Mouse (Mus musculus): Measurements from ENCODE around the gene Paxip1. TPM values are rescaled to one million over a fixed set of nuclear protein-coding genes. Genes with fewer than 3 reads are reported as not detected.

Paxip1 gene
- polyA plus RNA-seq, 1 experiment = 8.2 TPM

DNA sequence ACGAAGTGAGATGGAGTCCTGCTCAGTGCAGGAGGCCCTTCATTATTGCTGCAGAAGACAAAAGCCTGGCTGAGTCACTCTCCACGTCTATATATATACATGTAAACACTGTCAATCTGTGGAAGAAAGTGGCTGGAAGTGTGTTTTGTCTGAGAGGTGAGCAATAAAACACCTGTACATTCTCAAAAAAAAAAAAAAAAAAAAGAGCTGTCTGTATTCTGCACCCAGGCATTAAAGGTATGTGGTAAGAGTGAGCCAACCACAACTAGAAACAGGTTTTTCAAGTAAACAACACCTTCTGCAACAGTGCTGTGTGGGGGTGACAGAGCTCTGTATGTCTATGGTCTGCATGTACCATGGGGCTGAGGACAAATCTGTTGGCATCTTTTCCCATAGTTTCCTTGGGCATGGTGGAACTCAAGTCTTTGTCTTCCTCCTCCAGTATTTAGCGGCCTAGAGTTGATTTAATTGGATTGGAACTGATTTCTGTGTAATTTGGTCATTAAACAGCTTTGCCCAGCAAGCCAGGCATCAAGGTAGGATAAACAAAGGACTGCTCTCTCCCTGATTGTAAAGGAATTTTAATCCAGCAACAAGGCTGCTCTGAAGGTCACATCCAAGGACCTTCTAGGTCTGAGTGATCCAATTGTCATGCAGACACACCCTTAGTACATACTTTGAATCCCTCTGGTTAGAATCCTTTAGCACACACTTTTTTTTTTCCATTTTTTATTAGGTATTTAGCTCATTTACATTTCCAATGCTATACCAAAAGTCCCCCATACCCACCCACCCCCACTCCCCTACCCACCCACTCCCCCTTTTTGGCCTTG, 27.6 kb upstream of the Paxip1 start:
- Histone ChIP-seq H3K4me2 (ENCODE audit: low read depth) (no peak overlapping the region), H3K27me3 (ENCODE audit: control insufficient read depth, insufficient read depth, insufficient read length) (no peaks in the 10 kb centered on the region), H3ac (ENCODE audit: control insufficient read depth, insufficient read length) (no peak overlapping the region), H3K79me2 (ENCODE audit: control insufficient read depth, insufficient read depth) (no peaks in the 10 kb centered on the region), H3K4me3 (no peak overlapping the region), H3K36me3 (ENCODE audit: control insufficient read depth, insufficient read depth) (no peaks in the 10 kb centered on the region)
- TF ChIP-seq USF1 (IDR thresholded peaks at IDR 0.05; ENCODE audit: low read depth) = no peak
- TF ChIP-seq SRF (IDR thresholded peaks at IDR 0.05; ENCODE audit: control insufficient read depth, insufficient read length, low read depth) = no peak
- no peak for TF ChIP-seq CEBPB (IDR thresholded peaks at IDR 0.05; ENCODE audit: insufficient read depth, poor library complexity, severe bottlenecking)
- TF ChIP-seq E2F4 (IDR thresholded peaks at IDR 0.05; ENCODE audit: insufficient read depth) = no peak
- no peak for TF ChIP-seq TCF3 (IDR thresholded peaks at IDR 0.05; ENCODE audit: insufficient read length, low read depth)
- TF ChIP-seq REST (IDR thresholded peaks at IDR 0.05; ENCODE audit: insufficient read depth, insufficient read length) = no peak
- no peak for TF ChIP-seq MYOG (IDR thresholded peaks at IDR 0.05; ENCODE audit: control insufficient read depth in 1 of 3, insufficient read depth in 1 of 3, insufficient read length in 2 of 3, low read depth in 2 of 3)
- TF ChIP-seq MYOD1 (IDR thresholded peaks at IDR 0.05; ENCODE audit: control insufficient read depth in 1 of 3, insufficient read length in 2 of 3, low read depth in 2 of 3) = no peak
- no peak for TF ChIP-seq TCF12 (IDR thresholded peaks at IDR 0.05; ENCODE audit: insufficient read depth, poor library complexity, severe bottlenecking)
- TF ChIP-seq POLR2A (IDR thresholded peaks at IDR 0.05; ENCODE audit: insufficient read length, low read depth) = no peak
- TF ChIP-seq POLR2AphosphoS2 (IDR thresholded peaks at IDR 0.05; ENCODE audit: insufficient read length, low read depth) = no peak
- TF ChIP-seq MAX (IDR thresholded peaks at IDR 0.05; ENCODE audit: low read depth) = no peak

GRCm38 (mm10) chr5:27814282-27814681, 22.8 kb upstream of the Paxip1 start:
- Histone ChIP-seq H3K4me3 (no peak overlapping the region), H3K36me3 (ENCODE audit: control insufficient read depth, insufficient read depth) (no peaks in the 10 kb centered on the region), H3K79me2 (ENCODE audit: control insufficient read depth, insufficient read depth) (no peaks in the 10 kb centered on the region), H3ac (ENCODE audit: control insufficient read depth, insufficient read length) (no peak overlapping the region), H3K27me3 (ENCODE audit: control insufficient read depth, insufficient read depth, insufficient read length) (no peaks in the 10 kb centered on the region), H3K4me2 (ENCODE audit: low read depth) (no peak overlapping the region)
- TF ChIP-seq MAX (IDR thresholded peaks at IDR 0.05; ENCODE audit: low read depth) (no peak), REST (IDR thresholded peaks at IDR 0.05; ENCODE audit: insufficient read depth, insufficient read length) (no peak), POLR2AphosphoS2 (IDR thresholded peaks at IDR 0.05; ENCODE audit: insufficient read length, low read depth) (no peak)

GRCm38 (mm10) chr5:27793923-27794322, 2.4 kb upstream of the Paxip1 start:
- Histone ChIP-seq H3K4me3 (no peak overlapping the region), H3K4me2 (ENCODE audit: low read depth) (no peak overlapping the region), H3K79me2 (ENCODE audit: control insufficient read depth, insufficient read depth) (peaks cover 19% of the 10 kb centered on the region), H3K36me3 (ENCODE audit: control insufficient read depth, insufficient read depth) (no peaks in the 10 kb centered on the region), H3K27me3 (ENCODE audit: control insufficient read depth, insufficient read depth, insufficient read length) (no peaks in the 10 kb centered on the region), H3ac (ENCODE audit: control insufficient read depth, insufficient read length) (no peak overlapping the region)
- TF ChIP-seq USF1 (IDR thresholded peaks at IDR 0.05; ENCODE audit: low read depth) = no peak
- no peak for TF ChIP-seq SRF (IDR thresholded peaks at IDR 0.05; ENCODE audit: control insufficient read depth, insufficient read length, low read depth)
- no peak for TF ChIP-seq MYOD1 (IDR thresholded peaks at IDR 0.05; ENCODE audit: control insufficient read depth in 1 of 3, insufficient read length in 2 of 3, low read depth in 2 of 3)
- TF ChIP-seq E2F4 (IDR thresholded peaks at IDR 0.05; ENCODE audit: insufficient read depth) = no peak
- no peak for TF ChIP-seq MYOG (IDR thresholded peaks at IDR 0.05; ENCODE audit: control insufficient read depth in 1 of 3, insufficient read depth in 1 of 3, insufficient read length in 2 of 3, low read depth in 2 of 3)
- TF ChIP-seq MAX (IDR thresholded peaks at IDR 0.05; ENCODE audit: low read depth) = no peak
- TF ChIP-seq POLR2A (IDR thresholded peaks at IDR 0.05; ENCODE audit: insufficient read length, low read depth) = no peak
- no peak for TF ChIP-seq REST (IDR thresholded peaks at IDR 0.05; ENCODE audit: insufficient read depth, insufficient read length)
- no peak for TF ChIP-seq TCF12 (IDR thresholded peaks at IDR 0.05; ENCODE audit: insufficient read depth, poor library complexity, severe bottlenecking)
- TF ChIP-seq POLR2AphosphoS2 (IDR thresholded peaks at IDR 0.05; ENCODE audit: insufficient read length, low read depth) = no peak
- TF ChIP-seq CEBPB (IDR thresholded peaks at IDR 0.05; ENCODE audit: insufficient read depth, poor library complexity, severe bottlenecking) = no peak
- no peak for TF ChIP-seq TCF3 (IDR thresholded peaks at IDR 0.05; ENCODE audit: insufficient read length, low read depth)

- peak overlapping the region; percentile 84 for H3K4me2 ChIP-seq (ENCODE audit: low read depth)
- H3K79me2 ChIP-seq (ENCODE audit: control insufficient read depth, insufficient read depth) = peaks cover 19% of the 10 kb centered on the region
- peak overlapping the region; percentile 63 for H3K4me3 ChIP-seq
- peak overlapping the region; percentile 69 for H3ac ChIP-seq (ENCODE audit: control insufficient read depth, insufficient read length)
- no peak for TF ChIP-seq TCF12 (IDR thresholded peaks at IDR 0.05; ENCODE audit: insufficient read depth, poor library complexity, severe bottlenecking)
- TF ChIP-seq MAX (IDR thresholded peaks at IDR 0.05; ENCODE audit: low read depth) = no peak
- no peak for TF ChIP-seq SRF (IDR thresholded peaks at IDR 0.05; ENCODE audit: control insufficient read depth, insufficient read length, low read depth)
- TF ChIP-seq USF1 (IDR thresholded peaks at IDR 0.05; ENCODE audit: low read depth) = no peak
- no peak for TF ChIP-seq E2F4 (IDR thresholded peaks at IDR 0.05; ENCODE audit: insufficient read depth)
- H3K27me3 ChIP-seq (ENCODE audit: control insufficient read depth, insufficient read depth, insufficient read length) = no peaks in the 10 kb centered on the region
- H3K36me3 ChIP-seq (ENCODE audit: control insufficient read depth, insufficient read depth) = peaks cover 10% of the 10 kb centered on the region
Observed at GRCm38 (mm10) chr5:27792531-27793205, 1.2 kb upstream of the Paxip1 start.

GRCm38 (mm10) chr5:27792173-27792470, 631 bp upstream of the Paxip1 start:
- Histone ChIP-seq H3K79me2 (ENCODE audit: control insufficient read depth, insufficient read depth) (peaks cover 19% of the 10 kb centered on the region), H3K27me3 (ENCODE audit: control insufficient read depth, insufficient read depth, insufficient read length) (no peaks in the 10 kb centered on the region), H3K4me2 (ENCODE audit: low read depth) (peak overlapping the region; percentile 84), H3K4me3 (peak overlapping the region; percentile 63), H3ac (ENCODE audit: control insufficient read depth, insufficient read length) (peak overlapping the region; percentile 69), H3K36me3 (ENCODE audit: control insufficient read depth, insufficient read depth) (peaks cover 10% of the 10 kb centered on the region)
- TF ChIP-seq CEBPB (IDR thresholded peaks at IDR 0.05; ENCODE audit: insufficient read depth, poor library complexity, severe bottlenecking) = no peak
- no peak for TF ChIP-seq POLR2A (IDR thresholded peaks at IDR 0.05; ENCODE audit: insufficient read length, low read depth)
- TF ChIP-seq MYOD1 (IDR thresholded peaks at IDR 0.05; ENCODE audit: control insufficient read depth in 1 of 3, insufficient read length in 2 of 3, low read depth in 2 of 3) = no peak
- TF ChIP-seq USF1 (IDR thresholded peaks at IDR 0.05; ENCODE audit: low read depth) = no peak
- no peak for TF ChIP-seq E2F4 (IDR thresholded peaks at IDR 0.05; ENCODE audit: insufficient read depth)
- no peak for TF ChIP-seq REST (IDR thresholded peaks at IDR 0.05; ENCODE audit: insufficient read depth, insufficient read length)
- TF ChIP-seq TCF3 (IDR thresholded peaks at IDR 0.05; ENCODE audit: insufficient read length, low read depth) = no peak
- no peak for TF ChIP-seq TCF12 (IDR thresholded peaks at IDR 0.05; ENCODE audit: insufficient read depth, poor library complexity, severe bottlenecking)
- no peak for TF ChIP-seq MYOG (IDR thresholded peaks at IDR 0.05; ENCODE audit: control insufficient read depth in 1 of 3, insufficient read depth in 1 of 3, insufficient read length in 2 of 3, low read depth in 2 of 3)
- TF ChIP-seq MAX (IDR thresholded peaks at IDR 0.05; ENCODE audit: low read depth) = no peak
- no peak for TF ChIP-seq SRF (IDR thresholded peaks at IDR 0.05; ENCODE audit: control insufficient read depth, insufficient read length, low read depth)
- no peak for TF ChIP-seq POLR2AphosphoS2 (IDR thresholded peaks at IDR 0.05; ENCODE audit: insufficient read length, low read depth)
